Mouse (Mus musculus): ENCODE measurements around the gene Slc46a1.
A peak's percentile ranks its signal among the peaks of the same experiment; 100 is the strongest.

The Slc46a1 gene

DNA sequence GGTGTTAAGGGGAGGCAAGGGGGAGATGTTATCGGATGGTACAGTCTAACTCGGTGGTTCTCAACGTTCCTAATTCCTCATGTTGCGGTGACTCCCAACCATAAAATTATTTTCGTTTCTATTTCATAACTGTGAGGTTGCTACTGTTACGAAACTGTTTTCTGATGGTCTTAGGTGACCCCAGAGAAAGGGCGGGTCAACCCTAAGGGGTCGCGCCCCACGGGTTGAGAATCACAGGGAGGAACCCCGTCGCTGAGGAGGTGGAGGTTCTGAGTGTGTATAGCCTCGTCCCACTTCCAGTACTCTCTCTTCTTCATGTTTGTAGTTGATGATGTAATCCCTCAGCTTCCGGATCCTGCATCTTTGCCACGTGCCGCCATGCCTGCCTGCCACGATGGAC is 6.8 kb upstream of the Slc46a1 start:
- DNase-seq = no peak

GRCm38 (mm10) chr11:78461894-78462293 is 3.6 kb upstream of the Slc46a1 start:
- no peak for DNase-seq

DNA sequence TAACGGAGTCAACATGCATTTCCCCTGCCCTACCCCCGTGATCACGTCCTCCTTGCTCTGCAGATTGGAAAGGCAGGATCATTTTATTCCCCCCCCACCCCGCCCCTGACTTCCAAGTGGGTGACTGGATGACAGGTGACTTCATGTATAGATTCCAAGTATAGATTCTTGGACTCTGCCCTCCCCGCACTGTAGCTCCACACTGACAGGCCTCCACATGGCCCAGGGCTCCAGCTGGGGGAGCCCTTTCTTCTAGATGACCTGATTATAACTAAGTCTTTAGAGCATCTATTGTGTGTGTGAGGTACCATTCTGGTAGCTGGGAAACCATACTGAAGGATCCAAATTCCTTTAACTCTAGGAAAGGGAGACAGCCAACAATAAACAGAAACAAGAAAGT is 2.8 kb upstream of the Slc46a1 start:
- no peak for DNase-seq

GRCm38 (mm10) chr11:78463286-78464036 is 2.0 kb upstream of the Slc46a1 start:
- no peak for DNase-seq

DNA sequence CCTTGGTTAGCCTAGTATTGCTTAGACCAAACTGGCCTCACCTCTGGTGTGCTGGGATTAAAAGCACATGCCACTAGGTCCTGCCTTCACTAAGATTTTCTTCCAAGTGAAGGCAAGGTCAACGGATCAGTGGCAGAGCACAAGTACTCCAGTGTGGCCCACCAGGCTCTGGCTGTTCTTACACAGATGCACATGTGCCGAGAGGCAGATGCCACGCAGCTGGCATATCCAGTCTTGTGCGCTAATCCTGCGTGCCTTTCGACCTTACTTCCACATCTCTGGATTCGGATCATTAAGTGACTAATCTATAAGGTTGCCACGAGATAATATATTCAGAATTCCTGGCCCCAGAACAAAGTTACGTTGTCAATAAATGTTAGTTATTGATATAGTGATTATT is 381 bp upstream of the Slc46a1 start:
- DNase-seq = no peak

GRCm38 (mm10) chr11:78466242-78466912 is 880 bp downstream of the Slc46a1 start:
- no peak for DNase-seq

DNA sequence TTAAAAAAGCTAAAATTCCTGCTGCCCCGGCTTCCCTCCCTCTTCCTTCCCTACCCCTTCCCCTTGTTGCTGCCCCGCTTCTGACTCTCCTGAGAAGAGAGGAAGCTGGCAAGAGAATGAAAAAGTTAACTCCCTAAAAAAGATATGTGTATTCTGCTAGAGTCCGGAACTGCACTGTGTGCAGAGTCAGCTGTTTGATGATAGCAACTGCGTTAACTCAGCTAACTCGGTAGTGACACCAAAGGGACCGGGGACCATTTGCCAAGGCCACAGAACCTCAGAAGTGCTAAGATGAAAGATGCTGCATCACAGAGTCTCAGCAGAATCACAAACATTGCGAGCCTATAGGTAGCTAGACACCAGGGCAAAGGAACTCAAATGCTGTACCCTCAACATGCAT is 2.0 kb downstream of the Slc46a1 start:
- no peak for DNase-seq

- no peak for DNase-seq
These were observed 2.4 kb downstream of the Slc46a1 start for GRCm38 (mm10) chr11:78467932-78468331.

DNA sequence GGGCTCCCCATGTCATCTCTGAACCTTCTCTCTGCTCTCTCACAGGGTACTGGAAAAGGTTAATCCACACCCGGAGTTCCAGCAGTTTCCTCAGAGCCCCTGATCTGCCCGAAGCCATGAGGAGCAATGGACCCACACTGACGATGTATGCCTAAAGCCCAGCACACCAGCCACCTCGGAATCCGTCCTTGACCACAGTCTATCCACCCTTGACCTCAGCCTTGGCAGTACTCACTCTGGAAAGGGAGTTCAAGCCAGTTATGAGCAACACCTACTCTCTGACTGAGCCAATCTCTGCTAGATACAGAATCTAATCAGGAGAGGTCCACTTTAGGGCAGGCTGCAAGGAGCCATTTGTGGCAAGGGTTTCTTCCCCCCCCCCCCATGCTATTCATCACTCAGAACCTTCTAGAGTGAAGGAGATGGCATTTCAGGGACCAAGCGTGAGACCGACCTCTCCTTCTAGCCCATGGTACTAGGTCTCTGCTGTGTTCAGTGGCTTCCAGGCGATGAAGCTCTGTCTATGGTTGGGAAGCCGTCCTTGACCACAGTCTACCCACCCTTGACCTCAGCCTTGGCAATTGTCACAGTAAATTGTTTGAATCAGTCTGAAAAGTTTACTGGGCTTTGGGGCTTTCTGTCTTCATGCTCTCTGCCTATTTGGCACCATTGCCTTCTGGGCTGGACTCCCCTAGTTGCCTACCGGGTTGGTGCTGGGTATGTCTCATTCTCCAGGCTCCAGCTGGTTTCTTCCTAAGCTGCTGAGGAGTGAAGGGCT is 6.0 kb downstream of the Slc46a1 start:
- DNase-seq = no peak

- no peak for DNase-seq
These were observed 9.8 kb downstream of the Slc46a1 start for GRCm38 (mm10) chr11:78475289-78475688.

DNA sequence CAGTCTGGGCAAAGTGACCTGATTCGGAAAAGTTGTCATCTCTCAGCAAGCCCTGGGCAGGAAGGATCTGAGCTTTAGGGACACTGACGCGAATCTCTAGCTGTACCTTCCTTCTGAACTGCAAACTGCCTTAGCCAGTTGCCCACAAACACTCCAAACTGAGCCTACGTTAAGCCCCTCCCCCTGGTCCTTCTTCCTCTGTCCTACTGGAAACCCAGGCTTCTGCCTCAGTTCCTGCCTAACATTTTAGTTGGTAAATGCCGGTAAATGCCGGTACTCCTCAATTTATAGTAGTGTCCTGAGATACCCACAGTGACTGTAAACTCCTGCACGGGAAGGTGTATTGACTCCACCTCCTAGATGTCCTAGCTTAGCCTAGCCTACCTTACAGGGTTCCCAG is 18.1 kb downstream of the Slc46a1 start:
- no peak for DNase-seq

GRCm38 (mm10) chr11:78488168-78488567 is 22.7 kb downstream of the Slc46a1 start:
- peak; percentile 75 for DNase-seq

GRCm38 (mm10) chr11:78490781-78491241 is 25.3 kb downstream of the Slc46a1 start:
- DNase-seq = no peak

- DNase-seq = no peak
These were observed 30.4 kb downstream of the Slc46a1 start for GRCm38 (mm10) chr11:78495904-78496303.

DNA sequence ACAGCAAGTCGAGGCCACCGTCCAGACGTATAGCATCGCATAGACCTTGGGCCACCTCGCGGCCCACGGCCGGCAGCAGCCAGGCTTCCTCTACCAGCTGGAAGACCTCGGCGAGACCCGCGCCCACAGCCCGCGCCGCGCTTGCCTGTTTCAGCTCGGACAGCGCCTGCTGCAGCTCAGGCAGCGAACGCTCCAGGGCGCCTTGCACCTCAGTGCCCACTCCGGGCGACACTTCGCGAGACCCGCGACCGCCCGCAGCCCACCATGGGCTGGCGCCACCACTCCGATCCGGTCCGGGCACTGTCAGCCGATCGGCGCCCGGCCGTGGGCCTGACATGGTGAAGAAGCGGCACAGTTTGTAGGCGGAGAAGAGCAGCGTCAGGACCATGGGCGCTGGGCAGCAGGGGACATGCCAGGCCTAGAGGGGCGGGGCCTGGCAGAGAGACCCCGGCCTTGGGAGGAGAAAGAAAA is 31.6 kb downstream of the Slc46a1 start:
- no peak for DNase-seq

- peak; percentile 94 for DNase-seq
These were observed 32.3 kb downstream of the Slc46a1 start, which contains the start of gene Sarm1 for GRCm38 (mm10) chr11:78497544-78498522. Sarm1 (minus strand) TSS chr11:78497754.

DNA sequence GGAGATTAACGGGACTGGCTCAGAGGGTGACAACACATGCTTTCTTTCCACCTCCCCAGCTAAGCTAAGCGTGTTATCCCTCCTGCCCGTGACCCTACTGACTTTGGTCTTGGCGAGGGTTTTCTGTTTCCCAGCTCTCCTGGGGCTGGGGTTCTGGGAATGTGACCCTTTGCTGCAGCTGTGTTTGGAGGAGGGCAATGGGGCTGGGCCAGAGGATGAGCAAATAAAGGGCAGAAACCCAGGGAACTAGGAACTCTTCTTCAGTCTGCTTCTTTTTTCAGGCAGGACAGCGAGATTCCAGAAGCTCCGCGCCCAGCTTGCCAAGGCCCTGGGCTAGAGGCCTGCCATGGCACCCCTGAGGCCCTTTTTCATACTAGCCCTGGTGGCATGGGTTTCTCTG is 33.5 kb downstream of the Slc46a1 start, which contains the start of gene Vtn:
Gene Vtn (plus strand): TSS at position 88 of the 400 bp plus-strand sequence.
- no peak for DNase-seq

DNA sequence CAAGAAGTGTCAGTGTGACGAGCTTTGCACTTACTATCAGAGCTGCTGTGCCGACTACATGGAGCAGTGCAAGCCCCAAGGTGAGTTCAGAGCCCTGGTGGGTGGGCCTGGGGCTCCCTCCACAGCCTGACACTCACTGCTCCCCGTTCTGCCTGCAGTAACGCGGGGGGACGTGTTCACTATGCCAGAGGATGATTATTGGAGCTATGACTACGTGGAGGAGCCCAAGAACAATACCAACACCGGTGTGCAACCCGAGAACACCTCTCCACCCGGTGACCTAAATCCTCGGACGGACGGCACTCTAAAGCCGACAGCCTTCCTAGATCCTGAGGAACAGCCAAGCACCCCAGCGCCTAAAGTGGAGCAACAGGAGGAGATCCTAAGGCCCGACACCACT is 34.0 kb downstream of the Slc46a1 start:
- DNase-seq = no peak

- no peak for DNase-seq
These were observed 35.2 kb downstream of the Slc46a1 start for GRCm38 (mm10) chr11:78500623-78501202.

DNA sequence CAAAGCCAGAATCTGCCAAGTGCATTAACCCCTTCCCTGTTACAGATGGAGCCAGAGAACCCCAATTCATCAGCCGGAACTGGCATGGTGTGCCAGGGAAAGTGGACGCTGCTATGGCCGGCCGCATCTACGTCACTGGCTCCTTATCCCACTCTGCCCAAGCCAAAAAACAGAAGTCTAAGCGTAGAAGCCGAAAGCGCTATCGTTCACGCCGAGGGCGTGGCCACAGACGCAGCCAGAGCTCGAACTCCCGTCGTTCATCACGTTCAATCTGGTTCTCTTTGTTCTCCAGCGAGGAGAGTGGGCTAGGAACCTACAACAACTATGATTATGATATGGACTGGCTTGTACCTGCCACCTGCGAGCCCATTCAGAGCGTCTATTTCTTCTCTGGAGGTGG is 36.0 kb downstream of the Slc46a1 start:
- DNase-seq = no peak

GRCm38 (mm10) chr11:78502909-78503650 is 37.6 kb downstream of the Slc46a1 start, which contains the start of gene Sebox:
Sebox (plus strand) TSS chr11:78503447.
- DNase-seq = no peak
